Mouse (Mus musculus) heart, postnatal 10 days (tissue): Measurements from ENCODE around the gene Slc16a6. TPM values are rescaled to one million over a fixed set of nuclear protein-coding genes. Genes with fewer than 3 reads are reported as not detected.
"Not testable (repeated sequence)": the region's sequence is repeated elsewhere in the genome, so short reads cannot be mapped to it uniquely, and the experiment has no call there.

Experiments
- DNase-seq, 2 experiments: peaks; one replicate each; pipeline ENCODE4 v3.0.0; 2021
- intact Hi-C: fragments of 180-260 bp; cut with DNase I; formaldehyde crosslinking; loops from one replicate; pipeline ENCODE4 v1.15.1; 2025
- total RNA-seq, 2 experiments: library from RNA; stranded (reverse); gene quantifications; 2 replicates each; pipeline ENCODE4 v1.2.3; 2021

Slc16a6 gene
- 10 to 100 TPM; 13.9 to 14.6 TPM for total RNA-seq

DNA sequence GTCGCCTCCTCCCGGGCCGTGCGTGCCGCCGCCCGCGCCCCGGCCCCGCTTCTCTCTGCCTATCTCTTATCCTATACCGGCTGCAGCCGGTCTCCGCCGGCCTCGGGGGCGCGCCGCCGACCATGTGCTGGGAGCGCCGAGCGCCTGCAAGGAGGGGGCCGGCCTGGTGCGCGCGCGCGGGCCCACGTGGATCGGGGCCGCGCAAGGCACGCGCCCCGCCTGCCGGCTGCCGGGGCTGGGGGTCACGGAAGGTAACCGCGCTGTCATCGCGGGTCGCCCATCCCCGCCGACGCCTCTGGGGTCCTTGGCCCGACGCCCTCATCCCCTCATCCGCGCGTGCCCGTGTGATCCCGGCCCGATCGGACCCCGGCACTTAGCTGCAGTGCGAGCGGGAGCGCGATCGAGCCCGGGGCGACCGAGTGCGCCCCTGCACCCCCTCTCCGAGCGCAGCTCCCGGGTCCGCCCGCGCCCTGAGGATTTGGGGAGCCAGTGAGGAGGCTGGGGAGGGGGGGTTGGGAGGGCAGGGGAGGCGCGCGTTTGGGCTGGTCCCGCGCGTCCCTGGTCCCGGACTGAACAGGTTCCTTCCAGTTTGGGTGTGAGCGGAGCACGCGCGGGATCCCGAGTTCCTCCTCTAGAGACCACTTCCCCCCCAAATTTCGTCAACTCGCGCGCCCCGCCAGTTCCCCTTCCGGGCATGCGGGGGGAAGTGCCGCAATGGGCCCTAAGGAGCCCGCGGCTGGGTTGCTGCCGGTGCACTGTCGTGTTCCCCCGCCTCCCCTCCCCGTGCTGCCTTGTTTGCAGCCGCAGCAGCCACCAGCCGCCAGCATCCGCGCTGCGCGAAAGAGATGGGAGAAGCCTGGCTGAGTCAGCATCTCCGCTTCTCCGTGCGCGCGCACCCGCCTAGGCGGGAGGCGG lies at the start of gene Slc16a6, which contains the start of gene Arsg:
TSS of gene Slc16a6 (minus strand) at position 428 of the 915 bp plus-strand sequence.
TSS of gene Arsg (plus strand) at position 204 of the 915 bp plus-strand sequence.
- DNase-seq, result peak; percentile 85 to 89
- intact Hi-C loops, result loop anchor here (2.0 to 5.0 kb wide), 2 partner anchors 29 to 84 kb away; no protein-coding TSS in a partner anchor

DNA sequence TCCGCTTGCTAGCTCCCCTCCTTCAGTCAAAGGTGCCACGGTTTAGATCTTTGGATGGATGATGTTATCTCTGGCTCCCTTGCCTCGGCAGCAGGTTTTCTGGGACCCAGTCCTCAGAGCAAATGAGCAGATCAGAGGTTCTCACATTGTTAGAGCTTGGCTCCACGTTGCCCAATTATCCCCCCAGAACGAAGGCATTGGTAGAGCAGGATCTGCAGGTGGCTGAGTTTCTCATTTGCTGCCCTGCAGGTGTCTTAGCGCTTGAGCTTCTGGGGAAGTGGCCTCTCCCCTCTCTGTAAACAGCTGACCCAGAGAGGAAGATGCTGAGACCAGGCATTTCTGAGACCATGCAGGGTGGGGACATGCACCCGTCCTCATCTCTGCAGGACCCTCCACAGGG lies 47.6 kb upstream of the Slc16a6 start:
- no peak for DNase-seq
- intact Hi-C loops, result no loop called here

DNA sequence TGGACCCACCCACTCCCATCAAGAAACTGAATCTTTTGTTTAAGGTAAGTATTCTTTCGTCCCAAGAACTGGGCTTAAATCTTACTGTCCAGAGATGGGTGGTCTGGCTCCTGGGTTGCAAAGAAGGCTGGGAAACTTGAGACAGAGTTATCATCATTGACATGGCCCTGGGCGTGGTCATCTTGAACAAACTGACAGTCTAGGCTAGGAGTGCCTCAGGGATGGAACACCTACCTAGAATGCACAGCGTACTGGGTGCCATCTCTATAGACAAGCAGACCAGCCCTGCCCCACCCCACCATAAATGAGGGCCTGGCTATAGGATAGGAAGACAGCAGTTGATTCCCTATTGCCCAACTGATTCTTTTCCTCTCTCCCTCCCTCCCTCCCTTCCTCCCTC lies 44.4 kb upstream of the Slc16a6 start:
- no peak for DNase-seq
- intact Hi-C loops, result no loop called here

DNA sequence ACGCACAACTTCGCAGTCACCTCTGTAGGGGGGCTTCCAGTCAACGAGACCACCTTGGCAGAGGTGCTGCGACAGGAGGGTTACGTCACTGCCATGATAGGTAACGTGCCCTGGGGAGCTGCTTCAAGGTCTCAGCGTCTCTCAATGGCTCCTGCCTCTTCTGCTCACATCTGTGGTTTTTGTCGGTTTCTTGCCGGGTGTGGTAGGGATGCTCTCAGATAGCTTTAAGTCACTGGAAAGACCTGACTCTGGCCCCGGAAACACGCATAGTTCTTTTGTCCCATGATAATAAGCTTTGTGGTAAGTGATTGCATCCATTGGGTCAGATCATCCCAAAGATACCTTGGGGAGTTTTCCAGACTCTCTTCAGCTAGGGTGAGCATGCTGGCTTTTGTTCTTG lies 43.9 kb upstream of the Slc16a6 start:
- DNase-seq, result no peak
- intact Hi-C loops, result no loop called here

DNA sequence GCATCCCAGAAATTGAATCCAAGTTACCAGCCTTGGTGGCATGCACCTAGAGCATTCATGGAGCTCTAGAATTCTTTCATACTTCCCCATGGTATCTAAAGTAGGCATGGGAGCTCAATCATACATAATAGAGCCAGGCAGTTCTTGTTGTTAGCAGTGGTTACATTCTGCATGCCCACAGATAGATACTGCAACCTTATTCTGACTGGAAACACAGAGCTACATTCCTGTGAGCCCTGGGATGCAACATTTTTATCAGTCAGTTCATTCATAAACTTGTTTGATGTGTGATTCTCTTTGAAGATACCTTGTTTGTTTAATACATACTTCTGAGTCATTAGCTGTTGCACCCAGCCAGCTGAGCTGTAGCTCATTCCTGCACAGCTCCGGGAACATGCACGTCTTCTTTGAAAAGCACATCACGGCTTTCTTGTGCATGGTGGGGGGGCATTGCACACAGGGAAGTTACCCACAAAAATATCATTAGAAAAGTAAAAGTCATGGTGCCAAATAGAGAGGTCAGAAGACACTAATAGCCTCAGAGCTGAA lies 40.7 kb upstream of the Slc16a6 start:
- intact Hi-C loops, result no loop called here
- no peak for DNase-seq

DNA sequence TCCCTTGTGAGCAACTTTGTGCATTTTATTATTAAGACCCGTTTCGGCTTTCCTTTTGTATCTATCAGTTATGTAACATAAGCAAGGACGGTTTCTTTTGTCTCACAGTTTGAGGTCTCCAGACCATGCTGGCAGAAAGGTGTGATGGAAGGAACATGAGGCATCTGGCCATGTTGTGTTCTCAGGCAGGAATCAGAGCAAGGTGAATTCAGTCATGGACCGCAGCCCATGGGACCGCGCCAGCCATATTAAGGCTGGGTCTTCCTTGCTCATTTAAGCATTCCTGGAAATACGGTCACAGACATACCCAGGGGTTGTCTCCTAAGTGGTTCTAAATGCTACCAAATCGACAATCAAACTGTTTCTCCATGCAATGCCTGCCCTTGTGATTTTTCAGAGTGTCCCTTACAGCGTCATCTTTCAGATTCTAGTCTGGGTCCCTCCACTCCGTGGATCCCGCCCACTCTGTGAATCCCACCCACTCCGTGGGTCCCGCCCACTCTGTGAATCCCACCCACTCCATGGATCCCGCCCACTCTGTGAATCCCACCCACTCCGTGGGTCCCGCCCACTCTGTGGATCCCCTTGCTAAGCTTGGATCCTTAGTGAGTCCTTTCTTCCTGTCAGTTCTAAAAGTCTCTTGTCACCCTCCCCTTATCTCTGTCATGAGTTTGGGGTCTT lies 39.7 kb upstream of the Slc16a6 start:
- intact Hi-C loops, result no loop called here
- DNase-seq, result no peak

DNA sequence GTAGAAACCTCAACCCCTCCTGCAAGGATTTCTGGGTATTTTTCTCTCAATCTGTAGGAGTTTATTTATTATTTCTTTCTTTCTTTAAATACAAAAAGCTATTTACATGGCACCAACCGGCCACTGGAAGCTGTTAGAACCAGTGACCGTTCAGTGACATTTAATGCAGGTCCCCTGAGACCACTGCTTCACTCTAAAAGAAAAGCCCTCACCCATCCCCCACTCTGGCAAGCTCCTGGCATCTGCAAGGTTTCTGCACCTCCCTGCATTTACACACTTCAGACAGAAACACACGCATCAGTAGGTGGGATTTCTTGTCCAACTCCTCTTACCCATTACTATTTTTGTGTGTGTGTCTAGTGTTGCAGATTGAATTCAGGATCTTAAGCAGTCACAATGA lies 33.7 kb upstream of the Slc16a6 start:
- no peak for DNase-seq
- intact Hi-C loops, result no loop called here

DNA sequence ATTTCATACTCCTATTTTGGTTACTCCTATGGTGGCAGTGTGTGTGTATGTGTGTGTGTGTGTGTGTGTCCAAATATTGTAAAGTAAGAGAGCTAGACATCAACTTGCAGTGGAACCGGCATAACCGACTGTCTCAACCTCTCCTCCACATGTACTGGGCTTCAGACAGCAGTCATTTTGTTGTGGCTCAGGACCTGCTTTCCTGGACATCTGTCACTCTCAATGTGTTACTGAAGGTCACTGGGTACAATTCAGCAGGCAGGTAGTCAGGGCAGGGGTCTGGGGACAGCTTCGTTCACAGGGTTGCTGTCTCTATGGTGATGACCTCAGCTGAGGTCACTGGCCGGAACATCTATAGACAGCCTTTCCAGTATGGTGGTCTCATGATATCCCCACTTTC lies 32.4 kb upstream of the Slc16a6 start:
- DNase-seq, result no peak
- intact Hi-C loops, result no loop called here

DNA sequence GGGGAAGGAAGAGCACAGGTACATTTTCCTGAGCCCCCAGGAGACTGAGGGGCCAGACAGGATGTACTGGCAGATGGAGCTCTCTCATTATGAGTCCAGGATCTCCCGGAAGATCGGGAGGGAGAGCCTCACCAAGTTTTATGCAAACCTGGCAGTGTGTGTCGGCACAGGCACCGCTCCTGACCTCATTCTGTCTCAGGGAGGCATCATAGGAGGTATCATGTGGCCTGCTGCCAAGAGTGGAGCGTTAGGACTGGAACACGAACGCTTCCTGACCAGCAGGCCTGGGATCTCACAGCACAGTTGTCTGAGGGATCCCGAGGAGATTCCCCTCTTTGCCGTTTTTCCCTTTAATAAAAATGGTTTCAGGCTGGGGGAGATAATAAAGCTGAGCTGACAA lies 31.6 kb upstream of the Slc16a6 start:
- peak; percentile 52 to 54 for DNase-seq
- intact Hi-C loops, result no loop called here

DNA sequence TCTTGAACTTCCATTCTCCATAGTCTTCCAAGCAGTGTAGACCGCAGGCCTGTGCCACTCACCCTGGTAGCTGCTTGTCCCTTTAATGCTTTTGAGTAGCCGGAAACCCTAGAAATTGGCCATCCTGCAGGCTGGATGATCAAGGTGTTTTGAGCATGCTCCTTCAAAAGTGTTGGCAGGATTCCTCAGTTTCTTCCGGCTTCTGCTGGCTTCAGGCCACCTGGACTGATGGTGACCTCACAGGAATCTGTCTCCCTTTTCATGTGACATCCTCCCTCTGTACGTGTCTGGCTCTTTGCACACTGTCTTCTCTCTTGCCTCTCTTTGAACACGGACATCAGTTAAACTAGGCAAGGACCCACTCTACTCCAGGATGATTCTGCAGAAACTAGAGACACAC lies 26.8 kb upstream of the Slc16a6 start:
- intact Hi-C loops, result no loop called here
- peak; percentile 46 to 47 for DNase-seq

DNA sequence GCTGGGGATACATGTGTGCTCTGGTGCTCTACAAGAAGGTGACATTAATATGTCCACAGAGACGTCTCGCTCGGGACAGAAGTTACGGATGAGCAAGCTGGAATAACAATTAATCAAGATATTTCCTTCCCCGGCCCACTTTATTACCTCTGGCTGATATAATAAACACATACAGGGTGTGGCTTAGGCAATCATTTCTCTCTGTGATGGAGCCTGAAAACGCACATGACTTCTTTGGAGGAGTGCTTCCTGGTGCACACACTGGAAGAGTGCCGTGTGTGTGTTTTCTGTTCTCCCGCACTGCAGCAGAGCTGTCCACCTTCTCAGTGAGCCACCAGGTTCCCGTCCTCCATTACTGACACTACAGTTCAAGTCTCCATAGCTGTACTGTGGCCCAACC lies 24.6 kb upstream of the Slc16a6 start:
- DNase-seq, result no peak
- intact Hi-C loops, result no loop called here

DNA sequence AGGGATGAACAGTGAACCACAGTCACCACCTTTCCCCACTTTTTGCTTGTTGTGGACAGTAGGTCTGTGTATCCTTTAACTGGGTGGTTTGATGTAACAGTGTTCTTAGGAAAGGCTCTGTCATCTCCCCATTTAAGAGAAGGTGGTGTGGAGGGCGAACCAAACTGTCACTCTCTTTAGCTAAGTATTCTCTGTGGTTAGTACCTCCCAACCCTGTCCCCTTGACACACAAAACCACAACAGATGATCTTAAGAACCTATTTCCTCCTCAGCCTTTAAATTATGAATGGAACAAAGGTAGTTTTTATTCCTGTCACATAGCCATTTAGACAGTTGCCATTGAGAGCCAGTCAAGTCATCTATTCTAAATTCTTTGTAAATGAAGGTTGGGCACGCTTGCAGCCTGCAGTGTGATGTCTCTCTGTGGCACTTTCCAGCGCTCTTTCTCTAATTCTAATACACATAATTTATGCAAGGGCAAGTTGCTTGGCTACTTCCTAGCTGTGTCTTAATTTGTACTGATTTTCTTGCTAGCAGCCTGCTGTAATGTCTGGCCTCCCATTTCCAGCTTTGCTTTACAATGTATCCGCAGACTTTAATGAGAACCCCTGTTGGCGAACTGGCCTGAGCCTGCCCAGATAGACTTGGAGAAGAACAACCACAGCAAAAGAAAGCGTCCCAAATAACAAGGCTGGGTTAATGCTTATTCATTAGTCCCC lies 23.8 kb upstream of the Slc16a6 start:
- DNase-seq, result no peak

DNA sequence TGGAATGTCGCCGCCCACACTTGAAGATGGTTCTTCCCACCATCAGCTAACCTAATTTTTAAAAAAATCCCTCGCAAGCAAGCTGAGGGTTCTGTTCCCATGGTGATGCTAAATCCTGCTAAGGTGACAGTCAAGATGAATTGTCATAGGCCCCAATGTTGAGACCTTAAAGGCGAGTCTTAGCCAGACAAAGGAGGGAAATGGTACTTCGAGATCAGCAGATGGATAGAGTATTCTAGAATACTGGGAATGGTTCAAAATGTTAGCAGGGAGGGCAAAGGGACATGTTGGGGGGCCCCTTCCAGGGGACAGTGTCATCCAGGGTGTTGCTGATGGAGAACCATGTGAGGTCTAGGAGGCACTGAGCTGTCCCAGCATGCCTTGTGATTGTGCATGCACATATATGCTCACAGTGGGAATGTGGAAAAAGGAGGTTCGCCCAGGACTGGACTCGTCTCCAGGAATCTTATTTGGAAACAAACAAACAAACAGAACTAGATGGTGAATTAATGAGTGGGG lies 23.1 kb upstream of the Slc16a6 start:
- no peak for DNase-seq
- intact Hi-C loops, result no loop called here

More for the DNA sequence above, 23.8 kb upstream of the Slc16a6 start:
- intact Hi-C loops, result no loop called here

DNA sequence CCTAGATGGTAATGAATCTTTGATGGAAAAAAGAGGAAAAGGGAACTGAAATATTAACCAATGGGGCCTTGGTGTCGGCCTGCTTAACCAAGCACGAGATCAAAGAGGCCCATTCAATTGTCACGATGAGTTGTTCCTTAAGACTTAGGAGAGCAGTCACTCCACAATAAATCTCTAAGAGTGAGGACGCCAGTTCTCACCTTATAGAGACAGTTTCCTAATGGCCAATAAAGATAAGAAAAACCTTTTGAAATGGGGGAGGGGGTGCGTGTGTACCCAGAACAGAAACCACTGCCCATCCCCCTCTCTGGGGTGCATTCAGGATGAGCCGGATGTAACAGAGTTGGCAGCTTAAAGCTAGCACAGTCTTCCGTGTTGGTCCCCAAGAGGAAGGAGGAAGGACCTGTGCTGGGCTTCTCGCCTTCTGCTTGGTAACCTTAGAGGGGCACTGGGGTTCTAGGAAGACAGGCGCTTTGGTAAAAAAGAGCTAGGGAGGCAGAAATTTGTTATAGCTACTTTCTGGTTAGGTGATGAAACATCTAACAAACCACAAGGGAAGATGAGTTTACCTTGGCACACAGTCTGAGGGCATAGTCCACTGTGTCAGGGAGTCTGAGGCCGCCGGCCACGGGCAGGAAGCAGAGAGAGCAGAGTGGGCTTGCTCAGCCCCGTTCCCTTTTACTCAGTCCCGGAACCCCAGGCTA lies 22.5 kb upstream of the Slc16a6 start:
- intact Hi-C loops, result no loop called here
- no peak for DNase-seq

DNA sequence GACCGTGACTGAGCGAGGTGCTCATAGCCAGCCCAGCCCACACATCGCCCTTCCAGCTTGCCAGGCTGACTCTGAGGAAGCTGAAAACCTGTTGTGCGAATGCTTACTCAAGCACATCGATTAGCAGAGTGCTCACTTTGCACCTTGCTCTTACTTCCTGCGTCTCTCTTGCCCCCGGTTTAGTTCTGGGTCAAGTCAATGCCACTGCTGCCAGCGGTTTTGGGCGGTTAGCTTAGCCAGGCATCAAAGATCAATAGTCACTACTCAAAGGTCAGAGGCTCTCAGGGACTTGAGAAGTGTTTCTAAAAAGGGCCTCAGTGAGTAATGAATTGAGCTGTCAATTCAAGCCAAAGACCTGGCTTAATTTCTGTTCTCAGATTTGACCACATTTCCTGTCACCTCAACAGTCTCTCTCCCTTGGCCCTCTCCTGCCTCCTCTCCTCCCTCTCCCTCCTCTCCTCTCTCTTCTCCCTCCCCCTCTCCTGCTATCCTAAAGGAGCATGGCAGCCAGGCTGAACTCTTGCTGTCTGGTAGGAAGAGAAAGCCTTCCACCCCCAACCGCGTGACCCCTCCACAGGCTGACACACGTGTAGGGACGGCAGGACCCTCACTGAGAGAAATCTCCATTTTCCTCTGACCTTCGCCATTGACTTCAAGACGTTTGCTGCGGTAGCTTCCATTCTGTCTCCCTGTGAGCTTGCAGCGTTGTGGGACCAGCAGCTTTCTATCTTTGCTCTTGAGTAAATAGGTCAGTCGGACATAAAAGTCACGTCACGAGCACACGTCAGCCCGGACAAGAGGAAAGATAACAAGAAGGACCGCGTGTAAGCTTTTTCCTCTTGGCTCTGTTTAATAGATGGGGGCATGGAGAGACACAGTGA lies 21.7 kb upstream of the Slc16a6 start:
- no peak for DNase-seq
- intact Hi-C loops, result no loop called here

DNA sequence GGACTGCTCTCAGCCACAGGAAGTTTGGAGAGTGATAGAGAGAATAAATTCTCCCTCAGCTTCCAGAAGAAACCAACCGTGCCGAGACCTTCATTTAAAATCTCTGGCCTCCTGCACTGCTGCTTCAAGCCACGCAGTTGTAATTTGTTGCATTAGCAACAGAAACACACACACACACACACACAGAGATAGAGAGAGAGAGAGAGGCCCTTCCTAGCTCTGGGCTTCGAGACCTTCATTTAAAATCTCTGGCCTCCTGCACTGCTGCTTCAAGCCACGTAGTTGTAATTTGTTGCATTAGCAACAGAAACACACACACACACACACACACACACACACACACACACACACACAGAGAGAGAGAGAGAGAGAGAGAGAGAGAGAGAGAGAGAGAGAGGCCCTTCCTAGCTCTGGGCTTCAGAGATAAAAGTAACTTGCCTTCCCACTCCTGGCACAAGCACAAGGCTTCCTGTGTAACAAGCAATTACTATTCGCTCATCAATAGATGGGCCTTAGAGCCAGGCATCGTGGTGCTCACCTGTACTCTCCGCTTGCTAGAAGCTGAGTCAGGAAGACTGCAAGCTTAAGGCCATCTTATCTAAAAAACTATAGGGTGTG lies 19.6 kb upstream of the Slc16a6 start:
- intact Hi-C loops, DNase-seq: not testable (repeated sequence)

DNA sequence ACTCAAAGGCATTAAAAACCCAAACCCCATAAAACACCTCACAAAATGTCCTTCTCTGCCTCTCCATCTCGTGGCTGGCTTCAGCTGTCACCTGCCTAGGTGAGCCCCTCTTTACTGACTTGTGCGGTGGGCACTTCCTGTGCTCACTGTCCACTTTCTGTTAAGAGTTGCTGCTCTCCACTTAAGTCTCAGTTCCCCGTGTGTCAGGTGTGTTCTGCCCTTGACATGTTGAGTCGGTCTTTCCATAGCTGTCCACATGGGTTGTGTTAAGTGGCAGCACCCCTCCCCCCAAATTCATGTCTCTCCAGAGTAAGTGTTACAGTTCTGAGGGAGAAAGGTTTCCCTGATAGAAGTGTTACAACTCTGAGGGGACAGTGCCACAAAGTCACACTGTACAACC lies 18.4 kb upstream of the Slc16a6 start:
- DNase-seq, result no peak
- intact Hi-C loops, result no loop called here

DNA sequence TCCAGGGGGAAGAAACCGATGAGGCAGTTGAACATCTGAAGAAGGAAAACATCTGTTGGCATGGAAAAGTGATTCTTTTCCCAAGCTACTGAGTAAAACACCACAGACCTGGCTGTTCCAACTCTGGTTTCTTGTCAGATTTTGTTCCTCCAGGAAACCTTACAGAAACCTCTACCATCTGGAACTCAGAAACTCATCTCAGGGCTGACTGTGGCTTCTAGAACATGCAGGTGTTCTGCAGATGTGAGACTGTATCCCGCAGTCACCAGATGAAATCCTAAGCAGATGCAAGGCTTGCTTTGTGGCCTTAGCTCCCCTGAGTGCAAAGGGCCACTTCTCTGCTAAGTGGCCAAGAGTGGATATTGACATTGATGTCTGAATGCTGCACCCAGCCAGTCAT lies 16.4 kb upstream of the Slc16a6 start:
- intact Hi-C loops, result no loop called here
- DNase-seq, result no peak
